Mouse (Mus musculus) ES-E14 (cell line): ENCODE data around the gene AU040320.

Experiments
- ZC3H11A ChIP-seq: IDR thresholded peaks from 2 replicates; pipeline ENCODE4 v1.6.1; 2012; ENCODE audit warnings: low read depth, mild to moderate bottlenecking, inconsistent platforms, low read length, borderline replicate concordance
- ZNF384 ChIP-seq: IDR thresholded peaks from 2 replicates; pipeline ENCODE4 v1.6.1; 2012; ENCODE audit warnings: low read depth, low read length, inconsistent platforms

- TF ChIP-seq ZC3H11A (peak; percentile 64; the same call in 1 of the 2 replicates), ZNF384 (no peak)
These were observed 86.5 kb downstream of the AU040320 start for GRCm38 (mm10) chr4:126839873-126840272.
